Mouse (Mus musculus) limb, embryonic 14.5 days (tissue): ENCODE measurements around the gene Wdtc1. TPM values are rescaled to one million over a fixed set of nuclear protein-coding genes. Genes with fewer than 3 reads are reported as not detected.

Experiments
- ATAC-seq: fragments of 200-750 bp; cut with Nextera tagmentation; 2 replicates; pipeline ENCODE4 v1.8.0; 2017; ENCODE audit warnings: low read depth, moderate number of reproducible peaks, moderate TSS enrichment; ENCODE audit not compliant: low FRiP score
- DNase-seq: peaks from one replicate; pipeline ENCODE4 v3.0.0-alpha.2; 2015; ENCODE audit warnings: low spot score
- H3K27ac ChIP-seq: fragments of 300-500 bp; sonication (generic); replicated peaks from 2 replicates; pipeline ENCODE4 v1.5.1; 2014; ENCODE audit warnings: low read depth, mild to moderate bottlenecking, low read length, moderate library complexity, mixed read lengths
- H3K27me3 ChIP-seq: fragments of 300-500 bp; sonication (generic); 2 replicates; pipeline ENCODE4 v1.6.1; 2014; ENCODE audit warnings: low read length, mixed read lengths; ENCODE audit not compliant: control insufficient read depth, insufficient read depth
- H3K36me3 ChIP-seq: fragments of 300-500 bp; sonication (generic); 2 replicates; pipeline ENCODE4 v1.6.1; 2014; ENCODE audit warnings: mild to moderate bottlenecking, low read length, moderate library complexity, mixed read lengths; ENCODE audit not compliant: control insufficient read depth, insufficient read depth
- H3K4me1 ChIP-seq: fragments of 300-500 bp; sonication (generic); 2 replicates; pipeline ENCODE4 v1.6.1; 2014; ENCODE audit warnings: antibody characterized with exemption, low read length, mixed read lengths; ENCODE audit not compliant: control insufficient read depth, insufficient read depth
- H3K4me2 ChIP-seq: fragments of 300-500 bp; sonication (generic); replicated peaks from 2 replicates; pipeline ENCODE4 v1.6.1; 2014; ENCODE audit warnings: low read depth, mild to moderate bottlenecking, low read length, moderate library complexity; ENCODE audit not compliant: severe bottlenecking
- H3K4me3 ChIP-seq: fragments of 300-500 bp; sonication (generic); replicated peaks from 2 replicates; pipeline ENCODE4 v1.5.1; 2014; ENCODE audit warnings: low read length
- H3K9ac ChIP-seq: fragments of 300-500 bp; sonication (generic); 2 replicates; pipeline ENCODE4 v1.6.1; 2014; ENCODE audit warnings: mild to moderate bottlenecking, low read depth, low read length, moderate library complexity; ENCODE audit not compliant: severe bottlenecking
- H3K9me3 ChIP-seq: fragments of 300-500 bp; sonication (generic); 2 replicates; pipeline ENCODE4 v1.6.1; 2016; ENCODE audit warnings: low read length; ENCODE audit not compliant: control insufficient read depth
- POLR2A ChIP-seq: fragments of 200-500 bp; IDR thresholded peaks from 2 replicates; pipeline ENCODE4 v1.8.0; 2012; ENCODE audit warnings: inconsistent platforms, mild to moderate bottlenecking, moderate library complexity, borderline replicate concordance; ENCODE audit not compliant: insufficient read depth, insufficient read length; ENCODE audit errors: extremely low read depth
- WGBS: fragments of 180-500 bp; shearing (Covaris S2); extraction: QIAGEN DNeasy Blood & Tissue Kit; methylation state at CpG from one replicate; pipeline ENCODE4 v1.1.7; 2014; 5-methylcytosine and 5-hydroxymethylcytosine counted together
- polyA plus RNA-seq, 2 experiments: library from polyadenylated mRNA; depleted of rRNA in 1 of 2; stranded (reverse) in 1 of 2; unstranded in 1 of 2; fragments of >200 nt; fragmentation: Nextera tagmentation in 1 of 2; extraction: Ambion mirVana in 1 of 2; gene quantifications; 2 replicates each; pipeline versions ENCODE4 v1.2.1 to v1.2.3; 2012 to 2014

The Wdtc1 gene
- polyA plus RNA-seq, 2 experiments: 17.6 to 27.8 TPM

DNA sequence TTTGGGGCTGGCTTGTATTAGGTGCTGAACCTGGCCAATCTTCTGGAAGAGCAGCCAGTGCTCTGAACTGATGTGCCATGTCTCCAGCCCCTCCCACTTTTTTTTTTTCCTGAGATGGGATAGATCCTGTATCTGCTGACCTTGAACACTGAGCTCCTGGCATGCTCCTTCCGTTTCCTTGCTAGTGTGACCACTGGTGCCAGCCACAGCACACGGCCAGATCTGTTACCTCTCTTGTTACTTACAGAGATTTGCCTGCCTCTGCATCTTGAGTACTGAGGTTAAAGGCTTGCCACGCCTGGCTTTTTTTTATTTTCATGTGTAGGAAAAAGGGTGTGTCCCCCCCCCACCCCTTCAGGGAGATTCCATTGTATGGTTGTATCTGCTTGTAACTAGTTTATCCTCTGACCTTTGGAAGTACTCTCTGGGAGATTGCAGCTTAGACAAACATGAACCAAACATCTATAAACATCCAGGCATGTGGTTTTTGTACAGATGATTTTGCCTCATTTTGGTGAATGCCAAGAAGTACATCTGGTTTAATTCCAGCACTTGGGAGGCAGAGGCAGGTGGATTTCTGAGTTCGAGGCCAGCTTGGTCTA lies 66.7 kb downstream of the Wdtc1 start:
- H3K4me1 ChIP-seq: peaks cover 19% of the 10 kb centered on the region
- H3K9me3 ChIP-seq: no peaks in the 10 kb centered on the region
- no peak overlapping the region for H3K27ac ChIP-seq
- TF ChIP-seq POLR2A: no peak
- H3K36me3 ChIP-seq: no peaks in the 10 kb centered on the region
- H3K9ac ChIP-seq: no peak overlapping the region
- H3K27me3 ChIP-seq: no peaks in the 10 kb centered on the region
- no peak for DNase-seq
- ATAC-seq: no peak
- 91% methylated on average over 4 of the region's 4 CpGs for WGBS
- H3K4me3 ChIP-seq: no peak overlapping the region
- H3K4me2 ChIP-seq: no peak overlapping the region

DNA sequence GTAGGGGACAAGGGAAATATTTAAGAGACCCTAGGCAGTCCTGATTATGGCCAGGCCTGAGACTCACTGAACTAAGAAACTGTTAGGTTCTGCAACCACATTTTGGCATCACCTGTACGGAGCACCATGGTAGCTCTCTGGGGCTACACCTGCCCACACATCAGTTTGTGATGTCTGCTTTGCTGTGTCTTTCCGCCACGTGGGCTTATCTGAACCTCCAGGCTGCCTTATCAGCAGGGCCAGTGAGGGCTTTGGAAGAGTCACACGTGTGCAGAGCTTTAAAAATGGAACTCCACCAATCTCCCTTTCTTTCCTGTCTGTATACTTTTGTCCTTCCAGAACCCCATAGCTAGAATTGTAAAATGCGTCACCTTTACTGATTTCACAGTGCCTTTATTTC lies 67.3 kb downstream of the Wdtc1 start:
- Histone ChIP-seq H3K9me3 (no peaks in the 10 kb centered on the region), H3K27ac (no peak overlapping the region), H3K36me3 (no peaks in the 10 kb centered on the region), H3K4me1 (peaks cover 23% of the 10 kb centered on the region), H3K4me2 (no peak overlapping the region), H3K27me3 (no peaks in the 10 kb centered on the region), H3K4me3 (no peak overlapping the region), H3K9ac (no peak overlapping the region)
- ATAC-seq (no peak), DNase-seq (no peak)
- WGBS: 79% methylated on average over 5 of the region's 5 CpGs
- TF ChIP-seq POLR2A: no peak

DNA sequence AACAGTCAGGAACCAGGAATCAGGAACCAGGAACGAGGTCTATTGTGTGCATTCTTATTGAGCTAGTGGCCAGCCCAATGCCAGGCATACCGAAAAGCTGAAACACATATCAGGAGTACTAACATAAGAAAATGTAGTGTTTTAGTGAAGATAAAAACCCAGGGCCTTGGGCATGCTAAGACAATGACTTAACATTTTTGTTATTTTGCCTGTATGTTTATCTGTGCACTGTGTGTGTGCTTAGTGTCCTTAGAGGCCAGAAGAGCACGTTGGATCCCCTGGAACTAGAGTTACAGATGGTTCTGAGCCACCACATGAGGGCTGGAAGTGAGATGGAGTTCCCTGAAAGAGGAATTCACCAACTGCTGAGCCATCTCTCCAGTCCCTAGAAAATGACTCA lies 68.0 kb downstream of the Wdtc1 start:
- DNase-seq (no peak), ATAC-seq (no peak)
- no peak overlapping the region for H3K9ac ChIP-seq
- peaks cover 23% of the 10 kb centered on the region for H3K4me1 ChIP-seq
- 75% methylated on average over 3 of the region's 3 CpGs for WGBS
- no peak for TF ChIP-seq POLR2A
- no peak overlapping the region for H3K4me2 ChIP-seq
- no peaks in the 10 kb centered on the region for H3K27me3 ChIP-seq
- no peaks in the 10 kb centered on the region for H3K9me3 ChIP-seq
- no peaks in the 10 kb centered on the region for H3K36me3 ChIP-seq
- H3K27ac ChIP-seq: no peak overlapping the region
- H3K4me3 ChIP-seq: no peak overlapping the region

DNA sequence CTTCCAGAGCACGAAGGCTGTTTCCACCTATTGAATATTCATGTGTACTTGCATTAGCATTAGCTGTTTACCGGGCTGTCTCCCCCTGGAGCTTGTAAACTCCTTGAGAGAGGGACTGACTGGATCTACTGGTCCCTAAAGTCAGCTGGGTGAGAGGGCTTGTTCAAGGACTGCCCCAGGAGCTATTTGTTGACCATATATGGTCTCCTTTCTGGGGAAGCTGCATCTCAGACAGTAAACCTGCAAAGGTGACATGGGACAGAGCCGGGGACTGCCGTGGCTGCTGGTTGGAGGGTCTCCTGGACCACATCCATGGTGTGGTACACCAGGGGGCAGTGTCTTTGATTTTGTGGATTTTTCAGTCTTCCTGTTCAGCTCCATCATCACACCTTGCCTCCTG lies 70.6 kb downstream of the Wdtc1 start:
- TF ChIP-seq POLR2A: no peak
- 14% methylated on average over 4 of the region's 4 CpGs for WGBS
- ATAC-seq: no peak
- H3K4me2 ChIP-seq: 0 out of 2 replicates have a peak overlapping the region, but pooled peaks have one; percentile 20
- H3K9me3 ChIP-seq: no peaks in the 10 kb centered on the region
- H3K36me3 ChIP-seq: no peaks in the 10 kb centered on the region
- no peak for DNase-seq
- no peak overlapping the region for H3K4me3 ChIP-seq
- H3K4me1 ChIP-seq: peaks cover 28% of the 10 kb centered on the region
- H3K9ac ChIP-seq: peak overlapping the region; percentile 40
- H3K27ac ChIP-seq: peak overlapping the region; percentile 84
- no peaks in the 10 kb centered on the region for H3K27me3 ChIP-seq

DNA sequence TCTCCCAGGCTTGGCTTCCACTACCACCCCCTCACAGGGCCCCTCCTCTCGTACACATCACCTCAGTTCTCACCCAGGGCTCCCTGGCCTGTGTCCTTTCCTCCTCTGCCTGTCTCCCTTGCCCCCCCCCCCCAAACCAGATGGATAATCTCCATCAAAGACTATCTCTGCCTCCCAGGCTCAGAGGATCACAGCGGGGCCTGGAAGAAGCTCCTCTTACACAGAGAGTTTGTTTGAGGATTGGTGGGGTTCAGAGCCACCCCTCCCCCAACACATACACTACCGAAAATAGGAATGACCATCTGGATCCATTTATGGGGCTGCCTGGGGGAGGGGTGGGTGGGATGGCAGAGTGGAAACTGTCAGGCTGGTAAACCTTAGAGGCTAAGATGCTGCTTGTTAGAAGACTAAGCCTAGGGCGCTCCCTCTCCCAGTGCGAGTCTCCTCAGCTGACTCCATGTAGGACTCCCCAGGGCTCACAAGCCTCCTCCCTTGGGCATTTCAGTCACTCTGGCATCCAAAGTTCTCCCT lies 71.3 kb downstream of the Wdtc1 start:
- Histone ChIP-seq H3K36me3 (no peaks in the 10 kb centered on the region), H3K4me1 (peaks cover 28% of the 10 kb centered on the region), H3K27ac (peak overlapping the region; percentile 84), H3K27me3 (no peaks in the 10 kb centered on the region), H3K4me2 (peak overlapping the region; percentile 20), H3K9me3 (no peaks in the 10 kb centered on the region), H3K4me3 (no peak overlapping the region), H3K9ac (peak overlapping the region; percentile 40)
- DNase-seq (peak; percentile 64), ATAC-seq (peak; percentile 56)
- 2% methylated on average over 5 of the region's 5 CpGs for WGBS
- no peak for TF ChIP-seq POLR2A
